Mouse (Mus musculus) CH12.LX (cell line): ENCODE results near the gene Tmem178b.

Source experiments
- CHD2 ChIP-seq: IDR thresholded peaks from 2 replicates; pipeline ENCODE4 v1.6.1; 2011; ENCODE audit warnings: low read length, improper control_type of control experiment
- CTCF ChIP-seq, 2 experiments: IDR thresholded peaks in 1 of 2; conservative IDR thresholded peaks in 1 of 2; 2 replicates each; pipeline ENCODE4 v1.5.1; 2011 to 2012; ENCODE audit warnings: low read depth in 2 of 2, low read length in 2 of 2, improper control_type of control experiment in 1 of 2, inconsistent platforms in 1 of 2, mild to moderate bottlenecking in 1 of 2, moderate library complexity in 1 of 2
- E2F4 ChIP-seq: IDR thresholded peaks from 2 replicates; pipeline ENCODE4 v1.6.1; 2011; ENCODE audit warnings: low read depth, low read length, improper control_type of control experiment; ENCODE audit not compliant: insufficient replicate concordance
- ELF1 ChIP-seq: IDR thresholded peaks from 2 replicates; pipeline ENCODE4 v1.6.1; 2014; ENCODE audit warnings: low read depth, mild to moderate bottlenecking, inconsistent platforms, low read length, improper control_type of control experiment
- EP300 ChIP-seq: IDR thresholded peaks from 2 replicates; pipeline ENCODE4 v1.6.1; 2011; ENCODE audit warnings: low read length, improper control_type of control experiment
- KAT2A ChIP-seq: IDR thresholded peaks from 2 replicates; pipeline ENCODE4 v1.6.1; 2012; ENCODE audit warnings: low read length, improper control_type of control experiment, inconsistent platforms; ENCODE audit not compliant: insufficient replicate concordance
- MAZ ChIP-seq: IDR thresholded peaks from 2 replicates; pipeline ENCODE4 v1.6.1; 2012; ENCODE audit warnings: low read depth, mild to moderate bottlenecking, inconsistent platforms, low read length, improper control_type of control experiment, moderate library complexity
- NELFE ChIP-seq: IDR thresholded peaks from 2 replicates; pipeline ENCODE4 v1.6.1; 2011; ENCODE audit warnings: low read depth, low read length, improper control_type of control experiment
- POLR2A ChIP-seq: IDR thresholded peaks from 2 replicates; pipeline ENCODE4 v1.6.1; 2011; ENCODE audit warnings: low read depth, mild to moderate bottlenecking, improper control_type of control experiment, low read length
- RCOR1 ChIP-seq: conservative IDR thresholded peaks from 2 replicates; pipeline ENCODE4 v1.6.1; 2012; ENCODE audit warnings: low read depth, mild to moderate bottlenecking, inconsistent platforms, low read length, improper control_type of control experiment
- SIN3A ChIP-seq: IDR thresholded peaks from 2 replicates; pipeline ENCODE4 v1.6.1; 2012; ENCODE audit warnings: low read length, improper control_type of control experiment, inconsistent platforms
- SMC3 ChIP-seq: IDR thresholded peaks from 2 replicates; pipeline ENCODE4 v1.6.1; 2011; ENCODE audit warnings: low read depth, low read length, improper control_type of control experiment
- TCF12 ChIP-seq: IDR thresholded peaks from 2 replicates; pipeline ENCODE4 v1.6.1; 2014; ENCODE audit warnings: low read depth, mild to moderate bottlenecking, inconsistent platforms, low read length, improper control_type of control experiment
- UBTF ChIP-seq: IDR thresholded peaks from 2 replicates; pipeline ENCODE4 v1.6.1; 2012; ENCODE audit warnings: low read depth, mild to moderate bottlenecking, inconsistent platforms, low read length, improper control_type of control experiment, moderate library complexity

- peak; percentile 70 to 88 for TF ChIP-seq CTCF (conservative IDR thresholded peaks at IDR 0.05 in 1 of 2, IDR thresholded peaks at IDR 0.05 in 1 of 2; ENCODE audit: low read depth in 2 of 2, low read length in 2 of 2)
- TF ChIP-seq POLR2A = no peak
- TF ChIP-seq SMC3 = peak; percentile 41
- no peak for TF ChIP-seq CHD2
- TF ChIP-seq ELF1 = no peak
- no peak for TF ChIP-seq EP300
- TF ChIP-seq MAZ = 0 out of 2 replicates have a peak, but pooled peaks have one; percentile 32
- TF ChIP-seq TCF12 = no peak
- TF ChIP-seq RCOR1 = no peak
- no peak for TF ChIP-seq NELFE
- TF ChIP-seq UBTF = no peak
- no peak for TF ChIP-seq SIN3A
- TF ChIP-seq KAT2A = no peak
- no peak for TF ChIP-seq E2F4
Measured at GRCm38 (mm10) chr6:40236841-40237765, 364.0 kb downstream of the Tmem178b start.
